Comparison of ENCODE assay signal across 8 mouse cellular contexts in the genomic region with DNA sequence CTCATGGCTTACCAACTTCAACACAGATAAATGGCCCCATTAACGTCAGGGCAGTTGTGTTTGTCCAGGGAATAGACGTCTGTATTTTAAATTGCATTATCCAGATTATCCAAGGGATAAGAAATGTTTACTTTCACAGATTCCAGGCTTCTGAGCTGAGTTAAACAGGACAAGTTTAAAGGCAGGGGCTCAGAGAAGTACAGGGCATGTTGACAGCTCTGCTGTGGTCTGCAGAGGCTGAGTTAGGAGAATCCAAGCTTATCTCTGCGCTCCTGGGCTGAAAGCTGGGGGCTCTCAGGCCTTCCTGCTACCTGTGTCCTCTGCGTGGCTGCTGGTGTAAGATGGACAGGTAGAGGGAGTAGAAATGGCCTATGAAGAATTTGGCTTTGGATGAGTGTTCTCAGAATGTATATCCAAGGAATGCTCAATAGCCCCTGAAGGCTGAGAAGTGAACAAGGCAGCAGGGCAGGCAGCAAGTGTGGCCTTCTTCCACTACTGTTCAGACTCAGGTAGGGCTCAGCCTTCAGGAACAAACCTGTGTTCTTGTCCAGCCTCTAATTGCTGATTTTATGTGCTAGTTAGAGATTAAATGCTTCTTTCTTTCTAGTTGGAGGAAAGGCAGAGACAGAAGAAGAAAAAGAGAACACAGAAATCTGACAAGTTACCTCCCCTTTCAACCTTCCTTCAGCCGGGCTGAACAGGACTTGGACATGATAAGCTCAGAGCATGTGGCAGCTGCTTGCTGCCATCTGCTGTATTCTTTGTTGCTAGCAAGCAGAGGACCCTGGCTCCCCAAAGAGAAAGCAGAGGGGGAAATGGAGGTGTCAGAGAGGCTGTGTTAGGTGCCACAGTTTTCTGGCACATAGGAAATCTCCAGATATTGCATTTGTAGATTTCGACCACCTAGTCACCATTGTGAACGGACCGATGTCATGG.
DNase-seq lines count a peak whose midpoint lies in the region; ATAC-seq and TF ChIP-seq lines count a peak whose summit lies in the region.

No protein-coding gene starts in this region.

- H3K4me1 ChIP-seq in embryonic fibroblast, embryonic 13.5 days (ENCODE audit: control insufficient read depth, insufficient read depth, low read length): no peaks in the 10 kb centered on the region
- H3K4me1 ChIP-seq in limb, embryonic 11.5 days (ENCODE audit: control insufficient read depth, insufficient read depth, low read length): no peaks in the 10 kb centered on the region
- H3K4me1 ChIP-seq in neural tube, embryonic 11.5 days (ENCODE audit: control insufficient read depth, insufficient read depth, low read length): no peaks in the 10 kb centered on the region

- ATAC-seq in limb, embryonic 11.5 days (ENCODE audit: insufficient number of reproducible peaks, low FRiP score, low TSS enrichment, low read depth): 0 out of 2 replicates have a peak, but pooled peaks have one; percentile 70
- no peak for ATAC-seq in neural tube, embryonic 11.5 days (ENCODE audit: insufficient read depth, low FRiP score, low TSS enrichment)

- no peak overlapping the region for H3K4me3 ChIP-seq in embryonic fibroblast, embryonic 13.5 days (ENCODE audit: insufficient read depth, low read length)
- H3K4me3 ChIP-seq in limb, embryonic 11.5 days (ENCODE audit: low read depth, low read length): no peak overlapping the region
- H3K4me3 ChIP-seq in neural tube, embryonic 11.5 days (ENCODE audit: low read depth, low read length): no peak overlapping the region

- no peaks in the 10 kb centered on the region for H3K36me3 ChIP-seq in limb, embryonic 11.5 days (ENCODE audit: control insufficient read depth, insufficient read depth, low read length)
- H3K36me3 ChIP-seq in neural tube, embryonic 11.5 days (ENCODE audit: control insufficient read depth, insufficient read depth, low read length): no peaks in the 10 kb centered on the region

- 65% methylated on average over 8 of the region's 8 CpGs for WGBS in limb, embryonic 11.5 days
- 75% methylated on average over 8 of the region's 8 CpGs for WGBS in neural tube, embryonic 11.5 days

- TF ChIP-seq CTCF in embryonic fibroblast, embryonic 13.5 days (IDR thresholded peaks at IDR 0.05; ENCODE audit: borderline replicate concordance, insufficient read depth, low read length): peak; percentile 61

- DNase-seq in 3T3-L1 (ENCODE audit: low read depth, low spot score): peak; percentile 56
- DNase-seq in adipocyte (ENCODE audit: low spot score): peak; percentile 60
- peak; percentile 18 for DNase-seq in kidney, adult 9 months
- peak; percentile 24 for DNase-seq in limb, embryonic 11.5 days (ENCODE audit: low spot score)
- DNase-seq in neural tube, embryonic 11.5 days (ENCODE audit: low spot score): peak; percentile 30
- no peak for DNase-seq in thymus, postnatal 4 days
- no peak for DNase-seq in T-cell, adult 2 months (ENCODE audit: low spot score)

- H3K9ac ChIP-seq in limb, embryonic 11.5 days (ENCODE audit: low read length): no peak overlapping the region
- no peak overlapping the region for H3K9ac ChIP-seq in neural tube, embryonic 11.5 days (ENCODE audit: low read length)

- H3K4me2 ChIP-seq in limb, embryonic 11.5 days (ENCODE audit: low read depth, severe bottlenecking): no peak overlapping the region
- H3K4me2 ChIP-seq in neural tube, embryonic 11.5 days (ENCODE audit: low read depth): no peak overlapping the region

- no peak for TF ChIP-seq POLR2A in embryonic fibroblast, embryonic 13.5 days (IDR thresholded peaks at IDR 0.05; ENCODE audit: low read depth, low read length)

- H3K27me3 ChIP-seq in limb, embryonic 11.5 days (ENCODE audit: control insufficient read depth, insufficient read depth, low read length): no peaks in the 10 kb centered on the region
- H3K27me3 ChIP-seq in neural tube, embryonic 11.5 days (ENCODE audit: control insufficient read depth, insufficient read depth, low read length): no peaks in the 10 kb centered on the region

- no peak overlapping the region for H3K27ac ChIP-seq in embryonic fibroblast, embryonic 13.5 days (ENCODE audit: insufficient read depth, low read length)
- H3K27ac ChIP-seq in limb, embryonic 11.5 days (replicated peaks; ENCODE audit: low read depth, low read length): no peak overlapping the region
- no peak overlapping the region for H3K27ac ChIP-seq in neural tube, embryonic 11.5 days (ENCODE audit: low read depth, low read length)

- H3K9me3 ChIP-seq in limb, embryonic 11.5 days (ENCODE audit: control insufficient read depth, low read length): no peaks in the 10 kb centered on the region
- H3K9me3 ChIP-seq in neural tube, embryonic 11.5 days (ENCODE audit: control insufficient read depth, low read length): no peaks in the 10 kb centered on the region

Comparison
In these comparisons a context has a peak if more than half of its experiments do, and no peak if none do; other contexts are left out.
1. DNase-seq: peak in 3T3-L1 (single experiment), adipocyte (single experiment), kidney, adult 9 months (single experiment), limb, embryonic 11.5 days (single experiment) and neural tube, embryonic 11.5 days (single experiment); none in thymus, postnatal 4 days (single experiment) and T-cell, adult 2 months (single experiment).